Mouse (Mus musculus): ENCODE measurements around the gene 5730455P16Rik.

- no peak for TF ChIP-seq USF1 (IDR thresholded peaks at IDR 0.05; ENCODE audit: low read depth, low read length)
- no peak for TF ChIP-seq CTCF (conservative IDR thresholded peaks at IDR 0.05 in 1 of 2, IDR thresholded peaks at IDR 0.05 in 1 of 2; ENCODE audit: low read depth in 2 of 2, low read length in 2 of 2)
- no peak for TF ChIP-seq EP300 (IDR thresholded peaks at IDR 0.05; ENCODE audit: low read length)
- TF ChIP-seq RCOR1 (conservative IDR thresholded peaks at IDR 0.05; ENCODE audit: low read depth, low read length), result no peak
- no peak for TF ChIP-seq POLR2AphosphoS2 (IDR thresholded peaks at IDR 0.05; ENCODE audit: low read depth, low read length)
- no peak for TF ChIP-seq CHD1 (IDR thresholded peaks at IDR 0.05; ENCODE audit: low read depth, low read length)
These were observed 64.4 kb downstream of the 5730455P16Rik start for GRCm38 (mm10) chr11:80313462-80313861.

Measured in CH12.LX (cell line).